Mouse (Mus musculus): ENCODE results near the gene Pik3ca.

The Pik3ca gene

DNA sequence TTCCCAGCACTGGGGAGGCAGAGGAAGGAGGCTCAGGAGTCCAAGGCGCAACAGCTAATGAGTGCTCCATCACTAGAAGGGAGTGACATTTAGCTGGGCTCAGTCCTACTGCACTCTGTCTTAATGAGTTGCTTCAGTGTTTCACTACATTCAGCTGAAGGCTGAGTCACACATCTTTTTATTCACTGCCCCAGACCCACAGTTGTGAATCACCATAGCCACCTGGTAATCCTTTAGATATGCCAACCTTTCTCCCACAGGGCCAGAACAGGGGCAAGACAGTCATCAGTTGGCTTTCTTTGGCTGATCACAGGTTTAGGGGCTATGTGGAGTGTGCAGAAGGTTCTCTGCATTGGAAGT is 99.2 kb downstream of the Pik3ca start:
- DNase-seq (ENCODE audit: low spot score in 2 of 2), result no peak

DNA sequence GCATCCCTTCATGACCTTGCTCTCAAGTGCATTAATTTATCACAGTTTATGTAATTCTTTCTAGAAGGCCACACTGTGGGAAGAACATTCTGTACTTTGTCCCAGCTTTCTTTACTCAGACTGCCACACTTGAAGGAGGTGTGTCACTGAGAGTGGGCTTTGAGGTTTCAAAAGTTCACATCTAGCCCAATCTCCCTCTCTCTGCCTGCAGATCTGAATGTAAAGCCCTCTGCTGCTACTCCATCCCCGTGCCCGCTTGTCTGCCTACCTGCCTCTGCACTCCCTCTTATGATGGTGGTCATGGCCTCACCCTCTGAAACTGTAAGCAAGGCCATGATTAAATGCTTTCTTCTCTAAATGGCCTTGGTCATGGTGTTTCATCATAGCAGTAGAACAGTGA is 102.9 kb downstream of the Pik3ca start:
- no peak for DNase-seq (ENCODE audit: low spot score in 2 of 2)

DNA sequence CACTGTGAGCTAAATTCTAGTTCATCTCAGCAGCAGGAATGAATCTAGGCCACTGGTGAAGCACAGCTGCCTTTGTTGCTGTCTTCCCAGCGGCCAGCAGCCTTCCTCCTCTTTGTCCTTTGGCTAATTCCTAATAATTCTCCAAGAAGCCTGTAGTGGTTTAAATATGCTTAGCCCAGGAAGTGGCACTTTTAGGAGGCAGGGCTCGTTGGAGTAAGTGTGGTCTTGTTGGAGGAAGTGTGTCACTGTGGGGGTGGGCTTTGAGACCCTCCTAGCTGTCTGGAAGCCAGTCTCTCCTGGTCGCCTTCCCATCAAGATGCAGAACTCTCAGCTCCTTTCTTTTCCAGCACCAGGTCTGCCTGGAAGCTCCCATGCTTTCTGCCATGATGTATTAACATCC is 108.4 kb downstream of the Pik3ca start:
- DNase-seq (ENCODE audit: low spot score in 2 of 2), result no peak

- no peak for DNase-seq (ENCODE audit: low spot score in 2 of 2)
These were observed 109.1 kb downstream of the Pik3ca start for GRCm38 (mm10) chr3:32506366-32507225.

- DNase-seq (ENCODE audit: low spot score in 2 of 2), result peak; percentile 59 to 73
These were observed 111.3 kb downstream of the Pik3ca start for GRCm38 (mm10) chr3:32508666-32509324.

- DNase-seq (ENCODE audit: low spot score in 2 of 2), result no peak
These were observed 112.3 kb downstream of the Pik3ca start, which contains the start of gene Zfp639 for GRCm38 (mm10) chr3:32509496-32510374. Zfp639 (plus strand) TSS chr3:32510259.

- DNase-seq (ENCODE audit: low spot score in 2 of 2), result peak; percentile 96 to 97
These were observed 113.1 kb downstream of the Pik3ca start for GRCm38 (mm10) chr3:32510375-32511190.

GRCm38 (mm10) chr3:32511191-32511550 is 113.7 kb downstream of the Pik3ca start:
- DNase-seq (ENCODE audit: low spot score in 2 of 2), result no peak

DNA sequence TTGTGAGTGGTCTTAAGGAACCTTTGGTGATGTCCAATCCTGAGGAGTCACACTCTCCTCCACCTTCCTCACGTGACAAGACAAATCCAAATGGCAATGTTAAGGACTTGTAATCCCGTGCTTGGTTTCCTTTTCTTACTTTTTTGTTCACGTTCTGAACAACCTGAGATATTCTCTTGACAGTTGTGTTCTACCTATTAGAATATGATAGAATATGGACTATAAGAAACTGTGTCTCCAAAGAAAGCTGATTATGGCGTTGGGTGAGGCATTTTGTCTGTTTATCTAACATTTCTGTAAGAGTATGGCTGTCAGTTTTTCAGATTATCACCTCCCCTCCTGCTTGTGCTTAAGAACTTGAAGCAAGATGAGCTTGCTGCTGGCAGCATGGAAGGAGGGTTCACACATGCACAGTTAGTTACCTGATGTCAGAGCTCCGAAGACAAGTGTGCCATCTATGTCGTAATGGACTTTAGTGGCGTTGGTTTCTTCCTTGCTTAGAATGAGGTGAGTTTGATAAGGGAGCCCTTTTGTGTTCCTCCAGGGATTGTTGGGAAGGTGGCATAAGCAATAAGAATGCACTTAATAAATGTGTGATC is 115.3 kb downstream of the Pik3ca start:
- DNase-seq (ENCODE audit: low spot score in 2 of 2), result no peak

DNA sequence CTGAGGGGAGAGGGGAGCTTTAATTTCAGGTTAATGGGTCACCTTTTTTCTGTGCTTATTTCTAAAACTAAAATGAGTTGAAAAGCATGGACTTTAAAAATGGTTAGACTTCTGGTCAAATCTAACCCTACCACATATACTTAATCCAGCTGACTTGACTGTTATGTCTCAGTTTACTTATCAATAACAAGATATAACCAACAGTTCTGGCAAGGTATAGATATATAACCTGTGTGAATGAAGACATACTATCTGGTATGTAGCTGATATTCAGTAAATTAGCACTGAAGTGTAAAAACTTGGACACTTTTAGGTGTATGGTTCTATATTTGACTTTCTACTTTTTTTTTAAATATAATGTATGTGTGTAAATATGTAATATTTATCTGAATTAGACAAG is 116.1 kb downstream of the Pik3ca start:
- no peak for DNase-seq (ENCODE audit: low spot score in 2 of 2)
